Mouse (Mus musculus): ENCODE measurements at regions not wholly inside any gene's neighbourhood (a gene's known extent, or its start where the extent isn't known, plus 50 kb on each side); places are given as distances from the start of the nearest gene placed in this dataset.

- no peak for ATAC-seq (ENCODE audit: low read depth)
- H3K4me3 ChIP-seq (ENCODE audit: low read depth, low read length) = no peak overlapping the region
- no peaks in the 10 kb centered on the region for H3K4me1 ChIP-seq (ENCODE audit: control insufficient read depth, low read depth, low read length)
- WGBS (ENCODE audit: insufficient replicate concordance) = 56% methylated on average over 4 of the region's 4 CpGs
- no peaks in the 10 kb centered on the region for H3K9me3 ChIP-seq (replicated peaks; ENCODE audit: control insufficient read depth, low read length)
- no peak overlapping the region for H3K4me2 ChIP-seq (ENCODE audit: low read depth, low read length)
- H3K9ac ChIP-seq (ENCODE audit: low read depth, low read length) = no peak overlapping the region
- H3K27ac ChIP-seq (ENCODE audit: low read length) = no peak overlapping the region
- no peaks in the 10 kb centered on the region for H3K36me3 ChIP-seq (ENCODE audit: control insufficient read depth, insufficient read depth)
- H3K27me3 ChIP-seq (ENCODE audit: control insufficient read depth, insufficient read depth, low read depth, low read length) = no peaks in the 10 kb centered on the region
Measured at GRCm38 (mm10) chr4:90943687-90944385, 456.7 kb downstream of the Elavl2 start.

- H3K4me2 ChIP-seq (ENCODE audit: low read depth, low read length) = no peak overlapping the region
- no peaks in the 10 kb centered on the region for H3K36me3 ChIP-seq (ENCODE audit: control insufficient read depth, insufficient read depth)
- no peak overlapping the region for H3K27ac ChIP-seq (ENCODE audit: low read length)
- no peak overlapping the region for H3K4me3 ChIP-seq (ENCODE audit: low read depth, low read length)
- WGBS (ENCODE audit: insufficient replicate concordance) = 69% methylated on average over 6 of the region's 6 CpGs
- no peaks in the 10 kb centered on the region for H3K27me3 ChIP-seq (ENCODE audit: control insufficient read depth, insufficient read depth, low read depth, low read length)
- H3K9me3 ChIP-seq (replicated peaks; ENCODE audit: control insufficient read depth, low read length) = no peaks in the 10 kb centered on the region
- no peaks in the 10 kb centered on the region for H3K4me1 ChIP-seq (ENCODE audit: control insufficient read depth, low read depth, low read length)
- H3K9ac ChIP-seq (ENCODE audit: low read depth, low read length) = no peak overlapping the region
- no peak for ATAC-seq (ENCODE audit: low read depth)
Measured at GRCm38 (mm10) chr4:90917312-90918107, 483.1 kb downstream of the Elavl2 start.

- Histone ChIP-seq H3K27ac (ENCODE audit: low read length) (no peak overlapping the region), H3K9me3 (replicated peaks; ENCODE audit: control insufficient read depth, low read length) (no peaks in the 10 kb centered on the region), H3K27me3 (ENCODE audit: control insufficient read depth, insufficient read depth, low read depth, low read length) (no peaks in the 10 kb centered on the region), H3K9ac (ENCODE audit: low read depth, low read length) (no peak overlapping the region), H3K4me2 (ENCODE audit: low read depth, low read length) (no peak overlapping the region), H3K36me3 (ENCODE audit: control insufficient read depth, insufficient read depth) (no peaks in the 10 kb centered on the region), H3K4me3 (ENCODE audit: low read depth, low read length) (no peak overlapping the region), H3K4me1 (ENCODE audit: control insufficient read depth, low read depth, low read length) (no peaks in the 10 kb centered on the region)
- ATAC-seq (ENCODE audit: low read depth) = no peak
- 71% methylated on average over 1 of the region's 1 CpGs for WGBS (ENCODE audit: insufficient replicate concordance)
Measured at GRCm38 (mm10) chr4:90906311-90906710, 494.3 kb downstream of the Elavl2 start.

GRCm38 (mm10) chr4:90868209-90868608 is 532.4 kb downstream of the Elavl2 start:
- no peaks in the 10 kb centered on the region for H3K4me1 ChIP-seq (ENCODE audit: control insufficient read depth, low read depth, low read length)
- H3K9me3 ChIP-seq (replicated peaks; ENCODE audit: control insufficient read depth, low read length) = no peaks in the 10 kb centered on the region; the same call in 1 of the 2 replicates
- no peaks in the 10 kb centered on the region for H3K27me3 ChIP-seq (ENCODE audit: control insufficient read depth, insufficient read depth, low read depth, low read length)
- no peak for ATAC-seq (ENCODE audit: low read depth)
- no peak overlapping the region for H3K4me3 ChIP-seq (ENCODE audit: low read depth, low read length)
- no peak overlapping the region for H3K4me2 ChIP-seq (ENCODE audit: low read depth, low read length)
- H3K36me3 ChIP-seq (ENCODE audit: control insufficient read depth, insufficient read depth) = no peaks in the 10 kb centered on the region
- H3K9ac ChIP-seq (ENCODE audit: low read depth, low read length) = no peak overlapping the region
- no peak overlapping the region for H3K27ac ChIP-seq (ENCODE audit: low read length)
- 41% methylated on average over 7 of the region's 7 CpGs for WGBS (ENCODE audit: insufficient replicate concordance)

- Histone ChIP-seq H3K4me1 (ENCODE audit: control insufficient read depth, low read depth, low read length) (no peaks in the 10 kb centered on the region), H3K4me3 (ENCODE audit: low read depth, low read length) (no peak overlapping the region), H3K9me3 (replicated peaks; ENCODE audit: control insufficient read depth, low read length) (no peaks in the 10 kb centered on the region; the same call in 1 of the 2 replicates), H3K9ac (ENCODE audit: low read depth, low read length) (no peak overlapping the region), H3K4me2 (ENCODE audit: low read depth, low read length) (no peak overlapping the region), H3K36me3 (ENCODE audit: control insufficient read depth, insufficient read depth) (no peaks in the 10 kb centered on the region), H3K27me3 (ENCODE audit: control insufficient read depth, insufficient read depth, low read depth, low read length) (no peaks in the 10 kb centered on the region), H3K27ac (ENCODE audit: low read length) (no peak overlapping the region)
- ATAC-seq (ENCODE audit: low read depth) = no peak
- WGBS (ENCODE audit: insufficient replicate concordance) = 43% methylated on average over 2 of the region's 2 CpGs
Measured at GRCm38 (mm10) chr4:90860854-90861253, 539.7 kb downstream of the Elavl2 start.

GRCm38 (mm10) chr4:90839804-90840203 is 560.8 kb downstream of the Elavl2 start:
- Histone ChIP-seq H3K9me3 (replicated peaks; ENCODE audit: control insufficient read depth, low read length) (no peaks in the 10 kb centered on the region), H3K4me3 (ENCODE audit: low read depth, low read length) (no peak overlapping the region), H3K9ac (ENCODE audit: low read depth, low read length) (no peak overlapping the region), H3K27me3 (ENCODE audit: control insufficient read depth, insufficient read depth, low read depth, low read length) (no peaks in the 10 kb centered on the region), H3K4me2 (ENCODE audit: low read depth, low read length) (no peak overlapping the region), H3K4me1 (ENCODE audit: control insufficient read depth, low read depth, low read length) (no peaks in the 10 kb centered on the region), H3K36me3 (ENCODE audit: control insufficient read depth, insufficient read depth) (no peaks in the 10 kb centered on the region), H3K27ac (ENCODE audit: low read length) (no peak overlapping the region)
- 34% methylated on average over 3 of the region's 3 CpGs for WGBS (ENCODE audit: insufficient replicate concordance)
- ATAC-seq (ENCODE audit: low read depth) = no peak

GRCm38 (mm10) chr4:90799078-90799477 is 580.5 kb downstream of the Zfp352 start:
- 43% methylated on average over 1 of the region's 1 CpGs for WGBS (ENCODE audit: insufficient replicate concordance)
- Histone ChIP-seq H3K4me3 (ENCODE audit: low read depth, low read length) (no peak overlapping the region), H3K9ac (ENCODE audit: low read depth, low read length) (no peak overlapping the region), H3K4me1 (ENCODE audit: control insufficient read depth, low read depth, low read length) (no peaks in the 10 kb centered on the region), H3K36me3 (ENCODE audit: control insufficient read depth, insufficient read depth) (no peaks in the 10 kb centered on the region), H3K9me3 (replicated peaks; ENCODE audit: control insufficient read depth, low read length) (no peaks in the 10 kb centered on the region; the same call in 1 of the 2 replicates), H3K27ac (ENCODE audit: low read length) (no peak overlapping the region), H3K4me2 (ENCODE audit: low read depth, low read length) (no peak overlapping the region), H3K27me3 (ENCODE audit: control insufficient read depth, insufficient read depth, low read depth, low read length) (no peaks in the 10 kb centered on the region)
- no peak for ATAC-seq (ENCODE audit: low read depth)

GRCm38 (mm10) chr4:90798637-90799036 is 580.0 kb downstream of the Zfp352 start:
- ATAC-seq (ENCODE audit: low read depth) = no peak
- Histone ChIP-seq H3K27ac (ENCODE audit: low read length) (no peak overlapping the region), H3K4me2 (ENCODE audit: low read depth, low read length) (no peak overlapping the region), H3K4me3 (ENCODE audit: low read depth, low read length) (no peak overlapping the region), H3K27me3 (ENCODE audit: control insufficient read depth, insufficient read depth, low read depth, low read length) (no peaks in the 10 kb centered on the region), H3K36me3 (ENCODE audit: control insufficient read depth, insufficient read depth) (no peaks in the 10 kb centered on the region), H3K4me1 (ENCODE audit: control insufficient read depth, low read depth, low read length) (no peaks in the 10 kb centered on the region), H3K9ac (ENCODE audit: low read depth, low read length) (no peak overlapping the region), H3K9me3 (replicated peaks; ENCODE audit: control insufficient read depth, low read length) (no peaks in the 10 kb centered on the region; the same call in 1 of the 2 replicates)
- WGBS (ENCODE audit: insufficient replicate concordance) = 46% methylated on average over 3 of the region's 3 CpGs

- no peak overlapping the region for H3K27ac ChIP-seq (ENCODE audit: low read length)
- H3K9me3 ChIP-seq (replicated peaks; ENCODE audit: control insufficient read depth, low read length) = no peaks in the 10 kb centered on the region
- no peaks in the 10 kb centered on the region for H3K4me1 ChIP-seq (ENCODE audit: control insufficient read depth, low read depth, low read length)
- no peak overlapping the region for H3K9ac ChIP-seq (ENCODE audit: low read depth, low read length)
- no peak overlapping the region for H3K4me2 ChIP-seq (ENCODE audit: low read depth, low read length)
- ATAC-seq (ENCODE audit: low read depth) = no peak
- no peak overlapping the region for H3K4me3 ChIP-seq (ENCODE audit: low read depth, low read length)
- no peaks in the 10 kb centered on the region for H3K27me3 ChIP-seq (ENCODE audit: control insufficient read depth, insufficient read depth, low read depth, low read length)
- WGBS (ENCODE audit: insufficient replicate concordance) = 52% methylated on average over 8 of the region's 8 CpGs
- H3K36me3 ChIP-seq (ENCODE audit: control insufficient read depth, insufficient read depth) = no peaks in the 10 kb centered on the region
Measured at GRCm38 (mm10) chr4:90797472-90797871, 578.9 kb downstream of the Zfp352 start.

All from liver, embryonic 16.5 days (tissue).